Mouse (Mus musculus): ENCODE results near the gene Ranbp1.

DNA sequence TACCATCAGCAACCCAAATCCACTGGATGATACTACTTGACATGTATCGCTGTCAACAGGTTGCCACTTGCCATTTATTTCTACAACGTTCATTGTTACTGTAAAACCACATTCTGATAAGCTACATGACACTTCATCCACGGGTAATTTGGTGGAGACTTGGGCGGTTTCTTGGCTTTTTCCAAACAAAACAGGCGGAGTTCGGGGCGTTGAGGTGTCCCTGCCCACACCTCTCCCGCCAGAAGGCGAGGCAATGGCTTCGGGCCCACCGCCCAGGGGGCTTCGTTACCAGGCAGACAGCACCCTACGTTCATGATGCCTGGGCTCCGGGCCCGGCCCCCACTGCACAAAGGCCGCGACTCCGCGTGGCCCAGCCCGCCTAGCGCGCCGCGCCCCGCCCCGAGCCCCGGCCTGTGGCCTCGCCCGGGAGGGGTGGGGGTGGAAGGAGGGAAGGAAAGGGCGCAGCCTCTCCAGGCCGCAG, 40.1 kb upstream of the Ranbp1 start:
- TF ChIP-seq CTCF (IDR thresholded peaks at IDR 0.05; ENCODE audit: borderline replicate concordance, insufficient read depth, low read length) (no peak), POLR2A (IDR thresholded peaks at IDR 0.05; ENCODE audit: low read depth, low read length) (peak; percentile 54)

Data from embryonic fibroblast, embryonic 13.5 days (primary cell).